Mouse (Mus musculus) thymus, postnatal 14 days (tissue): ENCODE results near the gene Trem3.

ENCODE experiments used
- DNase-seq: peaks from one replicate; pipeline ENCODE4 v3.0.0; 2021

The Trem3 gene

DNA sequence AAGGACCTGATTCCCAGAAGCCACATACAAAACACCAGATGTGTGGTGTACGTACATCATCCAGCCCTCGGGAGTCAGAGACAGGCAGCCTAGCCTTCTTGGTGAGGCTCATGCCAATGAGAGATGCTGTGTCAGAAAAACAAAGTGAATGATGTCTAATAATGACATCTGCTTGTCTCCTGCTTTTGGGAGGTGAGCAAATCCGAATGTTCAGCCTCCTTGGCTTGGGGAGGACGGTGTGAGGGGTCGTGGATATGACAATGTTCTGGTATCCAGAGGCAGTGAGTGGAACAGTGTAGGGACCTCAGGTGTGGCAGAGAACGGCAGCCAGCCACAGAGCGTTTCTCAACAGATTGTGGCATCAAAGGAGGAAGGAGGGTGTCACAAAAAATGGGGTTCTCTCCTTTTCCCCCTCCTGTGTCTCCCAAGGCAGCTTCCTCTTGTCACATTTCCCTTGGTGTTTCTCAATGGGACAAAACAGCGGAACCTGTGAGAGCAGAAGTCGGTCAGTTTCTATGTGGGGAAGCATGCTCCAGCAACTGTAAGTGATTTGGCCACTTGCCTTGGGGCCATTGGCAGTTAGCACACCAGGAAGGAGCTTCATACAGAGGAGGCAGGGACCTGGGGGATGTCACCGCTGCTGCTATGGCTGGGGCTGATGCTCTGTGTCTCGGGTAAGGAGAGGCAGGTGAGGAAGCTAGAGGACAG, at the start of gene Trem3:
TSS of gene Trem3 (plus strand) at position 557 of the 708 bp plus-strand sequence.
- no peak for DNase-seq

DNA sequence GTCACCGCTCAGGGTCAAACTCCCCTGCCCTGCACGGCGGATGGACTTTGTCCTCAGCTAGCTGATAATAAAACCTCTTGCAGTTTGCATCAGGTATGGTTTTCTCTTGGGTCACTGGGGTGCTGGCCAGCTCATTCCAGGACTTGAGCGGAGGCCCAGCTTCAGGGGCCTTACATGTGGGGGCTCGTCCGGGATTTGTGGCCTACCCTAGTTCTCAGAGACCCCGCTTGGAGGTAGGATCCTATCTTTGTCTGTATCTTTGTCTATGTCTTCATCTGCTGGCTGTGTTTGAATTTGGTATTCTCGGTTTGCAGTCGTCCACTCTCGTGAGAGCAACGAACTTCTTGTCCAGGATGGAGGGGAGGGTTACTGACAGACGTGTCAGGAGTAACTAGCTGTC, 44.5 kb upstream of the Trem3 start:
- no peak for DNase-seq

DNA sequence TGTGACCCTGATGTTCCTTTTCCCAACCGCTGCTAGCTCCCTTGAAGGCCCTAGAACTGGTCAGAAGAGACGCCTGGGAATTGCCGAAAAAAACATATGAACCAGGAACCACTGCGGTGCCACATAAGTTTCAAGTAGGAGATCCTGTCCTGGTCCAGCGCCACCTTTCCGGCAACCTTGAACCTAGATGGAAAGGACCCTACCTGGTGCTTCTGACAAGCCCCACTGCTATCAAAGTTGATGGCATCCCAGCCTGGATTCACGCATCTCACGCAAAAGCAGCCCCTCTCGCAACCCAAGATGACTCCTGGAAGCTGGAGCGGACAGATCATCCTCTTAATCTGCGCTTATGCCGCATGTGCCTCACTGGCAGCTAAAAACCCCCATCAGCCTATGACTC, 35.0 kb upstream of the Trem3 start:
- no peak for DNase-seq

DNA sequence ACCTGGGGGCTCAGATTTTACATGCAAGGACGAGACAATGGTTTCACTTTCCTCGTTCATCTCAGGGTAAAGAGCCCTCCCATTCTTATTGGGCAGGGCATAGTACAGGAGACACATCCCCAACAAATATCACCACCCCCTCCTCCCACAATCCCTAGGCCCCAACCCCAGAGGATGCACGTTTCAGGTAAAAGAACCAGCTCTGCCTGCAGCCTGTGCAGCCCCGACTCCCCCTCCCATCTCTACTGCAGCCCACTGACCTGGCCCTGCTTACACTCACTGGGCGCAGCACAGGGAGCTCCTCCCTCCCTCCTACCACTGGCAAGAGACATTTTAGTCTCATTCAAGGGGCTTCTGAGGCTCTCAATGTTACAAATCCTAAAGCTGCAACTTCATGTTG, 34.1 kb upstream of the Trem3 start:
- no peak for DNase-seq

DNA sequence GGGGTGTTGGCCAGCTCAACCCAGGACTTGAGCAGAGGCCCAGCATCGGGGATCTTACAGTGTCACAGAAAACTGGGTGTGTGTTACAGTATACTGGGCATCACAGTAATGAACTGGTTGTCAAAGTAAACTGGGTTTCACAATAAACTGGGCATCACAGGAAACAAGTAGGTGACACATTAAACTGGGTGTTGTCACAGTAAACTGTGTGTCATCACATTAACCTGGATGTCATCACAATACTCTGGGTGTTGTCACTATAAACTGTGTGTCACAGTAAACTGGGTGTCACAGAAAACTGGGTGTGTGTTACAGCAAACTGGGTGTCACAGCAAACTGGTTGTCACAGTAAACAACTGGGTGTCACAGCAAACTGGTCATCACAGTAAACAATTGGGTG, 32.1 kb upstream of the Trem3 start:
- DNase-seq, result no peak

DNA sequence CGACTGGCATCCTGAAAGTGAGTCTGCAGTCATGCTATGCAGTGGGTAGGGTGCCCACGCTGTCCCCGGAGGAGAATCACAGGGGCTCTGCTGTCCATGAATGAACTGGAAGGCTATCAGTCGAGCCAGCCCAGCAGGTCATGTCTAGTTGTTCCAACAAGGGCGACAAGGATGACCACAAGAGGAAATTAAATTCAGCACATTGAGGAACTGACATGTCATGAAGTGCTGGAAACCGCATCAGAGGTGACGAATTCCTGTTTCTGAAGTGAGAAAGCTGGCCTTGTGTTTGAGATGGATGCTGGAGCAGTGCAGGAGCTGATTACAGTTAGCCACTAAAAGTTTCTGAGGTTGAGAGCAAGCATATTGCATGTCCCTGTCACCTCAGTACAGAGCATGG, 16.9 kb upstream of the Trem3 start:
- DNase-seq, result no peak

DNA sequence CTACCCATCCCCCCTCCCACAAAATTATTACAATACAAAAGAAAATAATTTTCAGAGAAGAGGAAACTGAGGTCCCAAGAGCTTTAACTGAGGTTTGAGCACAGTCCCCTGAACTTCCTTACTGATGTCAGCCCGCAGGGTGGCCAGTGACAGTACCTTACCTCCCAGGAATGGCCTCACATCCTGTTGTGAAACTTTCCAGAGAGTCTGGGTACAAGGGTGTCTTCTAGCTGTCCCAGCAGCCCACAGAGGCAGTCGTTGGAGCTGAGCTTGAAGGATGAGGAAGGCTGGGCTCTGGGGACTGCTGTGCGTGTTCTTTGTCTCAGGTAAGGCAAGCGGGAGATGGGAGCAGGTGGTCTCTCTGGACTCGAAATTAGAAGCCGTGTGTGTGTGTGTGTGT, 15.1 kb upstream of the Trem3 start, which contains the start of gene Trem1:
TSS of gene Trem1 (plus strand) at position 251 of the 400 bp plus-strand sequence.
- DNase-seq, result no peak

DNA sequence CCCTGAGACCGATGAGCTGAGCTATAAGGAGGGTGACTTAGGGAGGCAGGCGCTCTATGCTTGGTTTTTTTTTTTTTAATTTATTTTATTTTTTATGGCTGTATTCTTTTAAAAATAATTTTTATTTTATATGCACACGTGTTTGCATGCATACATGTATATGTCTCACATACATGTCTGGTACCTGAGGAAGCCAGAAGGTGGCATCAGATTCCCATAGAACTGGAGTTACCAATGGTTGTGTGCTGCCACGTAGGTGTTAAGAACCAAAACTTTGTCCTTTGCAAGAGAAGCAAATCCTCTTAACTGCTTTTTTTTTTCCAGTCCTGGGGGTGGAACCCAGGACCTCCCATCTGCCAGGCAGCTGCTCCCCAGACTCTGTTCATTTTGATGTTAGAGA, 13.8 kb upstream of the Trem3 start:
- DNase-seq, result no peak

DNA sequence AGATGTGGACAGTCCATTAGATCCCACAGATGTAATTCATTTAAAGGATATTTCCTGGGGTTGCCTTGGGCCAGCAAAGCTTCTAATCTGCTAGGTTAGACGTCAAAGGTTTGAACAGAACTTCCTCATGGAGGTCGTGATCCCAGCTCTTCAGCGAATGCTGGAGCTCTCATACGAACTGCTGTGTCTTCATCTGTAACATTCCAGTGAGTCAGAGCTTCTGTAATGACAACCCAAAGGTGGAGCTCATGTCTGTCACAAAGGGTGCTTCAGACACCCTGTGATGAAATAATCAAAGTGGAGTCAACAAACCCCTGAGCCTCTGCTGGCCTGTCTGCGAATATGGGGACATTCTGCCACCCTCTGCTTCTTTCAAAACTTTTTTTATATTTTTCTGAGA, 13.0 kb upstream of the Trem3 start:
- no peak for DNase-seq

DNA sequence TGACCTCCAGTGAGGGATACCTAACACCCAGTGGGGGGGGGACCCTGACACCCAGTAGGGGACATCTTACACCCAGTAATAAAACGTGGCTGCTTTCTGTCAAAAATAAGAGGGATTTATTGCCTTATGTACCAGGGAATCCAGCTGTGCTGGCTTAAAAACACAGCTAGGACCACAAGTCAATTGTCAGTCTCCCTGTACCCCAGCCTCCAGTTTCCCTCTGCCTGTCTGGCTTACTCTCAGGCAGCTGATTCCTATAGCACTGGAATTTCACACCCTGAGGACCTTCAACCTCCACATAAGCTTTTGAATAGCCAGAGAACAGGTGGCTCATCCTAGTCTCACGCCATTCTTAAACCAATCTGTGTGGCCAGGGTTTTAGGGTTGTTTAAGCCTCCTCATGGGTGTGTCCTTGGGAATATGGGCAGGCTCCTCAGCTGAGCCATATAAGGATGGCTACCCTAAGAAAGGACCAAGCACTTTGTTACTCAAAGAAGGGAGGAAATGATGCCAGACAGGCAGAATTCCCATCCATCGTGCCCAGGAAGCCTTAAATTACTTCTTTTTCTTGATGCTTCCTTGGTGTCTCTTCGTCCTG, 11.7 kb upstream of the Trem3 start:
- no peak for DNase-seq

DNA sequence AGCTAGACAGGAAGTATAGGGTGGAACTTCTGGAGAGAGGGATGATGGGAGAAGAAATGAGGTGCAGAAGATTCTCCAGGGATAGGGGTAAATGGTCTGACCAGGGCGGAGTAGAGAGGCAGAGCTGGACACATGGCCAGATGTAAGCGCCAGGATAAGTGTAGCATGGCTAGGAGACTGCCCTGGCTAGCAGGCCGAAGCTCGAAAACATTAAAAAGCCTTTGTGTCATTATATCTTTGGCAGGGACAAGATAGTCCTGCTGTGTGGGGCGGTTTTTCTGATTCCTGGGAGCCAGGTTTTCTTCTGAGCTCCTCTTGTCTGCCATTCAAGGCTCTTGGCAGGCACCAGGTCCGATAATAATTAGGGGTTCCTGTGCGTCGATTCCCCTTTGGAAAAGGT, 10.0 kb upstream of the Trem3 start:
- no peak for DNase-seq

DNA sequence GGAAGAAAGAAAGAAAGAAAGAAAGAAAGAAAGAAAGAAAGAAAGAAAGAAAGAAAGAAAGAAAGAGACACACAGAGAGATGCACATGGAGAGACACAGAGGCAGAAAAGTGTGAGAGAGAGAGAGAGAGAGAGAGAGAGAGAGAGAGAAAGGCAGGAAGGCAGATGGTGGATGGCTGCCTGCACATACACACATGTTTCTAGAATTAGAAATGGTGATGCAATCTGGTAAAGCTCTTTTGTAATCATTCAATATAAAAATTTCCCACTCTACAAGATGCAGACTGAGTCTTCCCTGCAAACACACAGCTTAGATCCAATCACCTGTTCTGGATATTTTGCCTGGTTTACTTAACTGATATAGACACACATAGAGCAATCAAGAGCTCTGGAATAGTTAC, 1.5 kb downstream of the Trem3 start:
- no peak for DNase-seq

DNA sequence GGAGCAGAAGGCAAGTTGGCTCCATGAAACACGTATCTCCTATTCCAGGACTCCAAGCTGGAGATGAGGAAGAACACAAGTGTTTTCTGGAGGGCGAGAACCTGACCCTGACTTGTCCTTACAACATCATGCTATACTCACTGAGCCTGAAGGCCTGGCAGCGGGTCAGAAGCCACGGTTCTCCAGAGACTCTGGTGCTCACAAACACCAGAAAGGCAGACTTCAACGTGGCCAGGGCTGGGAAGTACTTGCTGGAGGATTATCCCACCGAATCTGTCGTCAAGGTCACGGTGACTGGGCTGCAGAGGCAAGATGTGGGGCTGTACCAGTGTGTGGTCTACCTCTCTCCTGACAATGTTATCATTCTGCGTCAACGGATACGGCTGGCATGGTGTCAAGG, 1.9 kb downstream of the Trem3 start:
- DNase-seq, result no peak

DNA sequence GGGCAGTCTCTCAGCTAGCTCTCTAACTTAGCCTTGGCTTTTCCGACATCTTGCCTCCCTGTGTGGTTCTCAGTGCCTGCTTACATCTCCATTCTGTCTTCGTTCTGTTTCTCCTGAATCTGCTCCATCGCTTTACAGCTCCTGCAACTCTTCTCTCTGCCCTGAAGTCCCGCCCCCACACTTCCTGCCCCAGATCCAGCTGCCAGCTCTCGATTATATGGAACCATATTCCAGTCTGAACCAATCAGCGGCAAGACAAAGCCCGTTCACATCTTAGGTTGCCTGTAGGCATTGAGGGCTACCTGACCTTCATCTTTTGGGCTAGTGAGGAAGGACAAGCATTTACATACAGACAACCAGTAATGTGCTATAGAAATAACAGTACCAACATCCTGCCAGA, 3.1 kb downstream of the Trem3 start:
- no peak for DNase-seq

DNA sequence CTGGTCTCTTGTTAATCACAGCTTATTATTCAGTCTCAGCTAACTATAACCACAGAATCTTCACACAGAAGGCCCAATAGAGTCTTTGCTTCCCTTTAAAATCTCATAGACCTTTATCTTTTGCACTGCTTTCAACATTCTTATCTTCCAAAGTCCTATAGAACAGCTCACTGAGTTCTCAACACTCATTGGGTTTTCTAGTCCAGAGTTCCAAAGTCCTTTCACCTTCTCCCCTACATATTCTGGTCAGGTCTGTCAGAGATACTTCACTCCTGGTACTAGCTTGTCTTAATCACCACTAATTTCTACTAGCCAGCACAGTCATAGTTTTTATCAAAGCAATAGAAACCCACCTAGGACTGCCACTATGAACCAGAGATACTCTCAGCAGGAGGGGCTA, 9.0 kb downstream of the Trem3 start:
- DNase-seq, result no peak

DNA sequence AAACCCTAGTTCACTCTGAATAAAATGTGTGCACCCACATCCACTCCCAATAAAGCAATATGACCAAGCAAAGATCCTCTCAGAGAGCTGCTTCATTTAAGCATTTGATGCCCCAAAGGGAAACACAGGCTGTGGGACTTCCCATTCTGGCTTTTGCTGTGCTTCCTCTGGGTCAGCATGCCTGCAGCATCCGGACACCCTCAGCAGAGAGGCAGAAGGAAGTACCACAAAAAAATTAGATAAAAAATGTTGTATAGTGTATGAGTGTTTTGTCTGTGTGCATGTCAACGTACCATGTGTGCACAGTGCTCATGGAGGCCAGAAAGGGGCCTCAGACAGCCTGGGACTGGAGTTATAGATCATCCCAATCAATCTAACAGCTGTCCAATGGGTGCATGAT, 14.3 kb downstream of the Trem3 start:
- DNase-seq, result no peak

DNA sequence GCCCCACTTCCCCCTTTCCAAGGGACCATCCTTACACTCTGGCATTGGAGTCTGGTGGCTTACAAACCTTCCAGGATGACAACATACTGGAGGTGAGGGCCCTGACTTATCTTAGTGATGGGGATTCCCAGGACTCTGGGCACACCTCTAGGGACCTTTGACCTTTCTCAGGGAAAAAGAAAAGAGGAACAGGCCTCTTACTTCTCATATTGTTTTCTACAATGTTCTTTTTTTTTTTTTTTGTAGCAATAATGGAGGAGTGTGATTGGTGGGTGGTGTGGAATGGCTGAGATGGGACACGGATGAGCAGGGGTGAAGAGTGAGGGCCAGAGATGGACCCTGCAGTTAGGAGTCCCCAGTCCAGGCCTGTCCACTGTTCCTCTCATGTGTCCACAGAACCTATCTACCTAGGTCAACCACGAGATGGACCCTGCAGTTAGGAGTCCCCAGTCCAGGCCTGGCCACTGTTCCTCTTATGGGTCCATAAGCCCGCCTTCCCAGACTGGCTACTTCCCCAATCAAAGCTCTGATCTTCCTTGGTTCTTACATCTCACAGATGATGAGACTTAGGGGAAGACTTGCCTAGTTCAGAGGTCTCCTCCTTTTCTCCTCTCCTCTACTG, 16.3 kb downstream of the Trem3 start, which contains the start of gene Treml4:
TSS of gene Treml4 (plus strand) at position 555 of the 622 bp plus-strand sequence.
- DNase-seq, result no peak

DNA sequence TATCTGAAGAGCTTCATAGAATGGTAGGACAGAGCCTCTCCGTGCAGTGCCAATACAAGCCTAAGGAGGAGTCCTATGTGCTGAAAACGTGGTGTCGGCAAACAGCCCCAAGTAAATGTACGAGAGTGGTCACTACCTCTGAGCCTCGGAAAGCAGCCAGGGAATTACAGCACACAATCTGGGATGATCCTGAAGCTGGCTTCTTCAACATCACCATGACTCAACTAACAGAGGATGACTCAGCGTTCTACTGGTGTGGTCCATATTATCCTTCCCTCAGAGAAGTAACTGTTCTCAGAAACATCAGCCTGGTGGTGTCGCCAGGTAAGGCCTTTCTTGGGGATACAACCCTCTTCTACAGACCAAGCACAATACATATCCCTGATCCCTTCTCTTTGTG, 17.1 kb downstream of the Trem3 start:
- no peak for DNase-seq

DNA sequence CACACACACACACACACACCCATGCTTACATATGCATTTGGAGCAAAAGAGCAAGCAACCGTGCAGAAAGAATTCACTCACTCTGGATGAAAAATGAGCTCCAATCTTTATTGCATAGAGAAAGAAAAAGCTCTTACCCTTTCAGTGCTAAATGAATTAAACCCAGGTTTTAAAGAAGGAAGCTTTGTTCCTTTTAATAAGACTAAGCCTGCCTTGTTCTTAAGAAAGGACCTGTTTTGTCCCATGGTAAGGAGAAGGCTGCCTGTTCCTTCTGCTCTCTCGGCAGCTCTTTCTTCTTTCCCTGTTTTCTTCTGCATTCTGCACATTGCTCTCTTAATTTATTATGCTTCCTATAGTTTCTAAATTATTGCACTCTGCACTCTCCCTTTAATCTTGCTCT, 18.6 kb downstream of the Trem3 start:
- DNase-seq, result no peak

DNA sequence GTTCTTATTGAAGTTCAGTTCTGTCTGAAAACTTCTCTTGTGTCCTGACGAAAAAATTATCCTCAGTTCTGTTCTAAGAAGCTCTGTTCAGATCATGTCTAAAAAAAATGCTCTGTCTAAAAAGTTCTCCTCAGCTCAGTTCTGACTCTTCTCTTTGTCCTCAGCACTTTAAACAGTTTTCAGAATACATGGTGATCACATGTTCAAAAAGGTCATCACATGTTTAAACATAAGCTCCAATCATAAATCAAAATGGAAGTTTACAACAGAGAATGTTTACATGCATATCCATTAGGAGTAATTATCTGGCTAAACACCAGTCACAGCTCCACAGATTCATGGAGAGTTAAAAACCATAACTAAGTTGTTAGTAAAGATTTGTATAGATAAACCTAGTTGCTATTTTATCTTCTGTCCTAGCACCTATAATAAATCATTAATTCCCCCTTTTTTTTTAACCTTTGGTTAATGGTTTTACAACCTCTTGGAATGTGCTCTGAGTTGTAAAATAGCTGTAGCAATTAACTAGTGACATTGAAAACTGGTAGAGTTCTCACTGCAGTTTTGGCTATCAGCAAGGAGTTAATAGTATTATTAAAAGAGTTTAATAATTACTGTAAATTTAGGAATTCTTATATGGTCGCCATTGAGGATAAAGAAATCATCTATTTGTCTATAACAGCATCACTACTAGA, 19.2 kb downstream of the Trem3 start:
- no peak for DNase-seq

DNA sequence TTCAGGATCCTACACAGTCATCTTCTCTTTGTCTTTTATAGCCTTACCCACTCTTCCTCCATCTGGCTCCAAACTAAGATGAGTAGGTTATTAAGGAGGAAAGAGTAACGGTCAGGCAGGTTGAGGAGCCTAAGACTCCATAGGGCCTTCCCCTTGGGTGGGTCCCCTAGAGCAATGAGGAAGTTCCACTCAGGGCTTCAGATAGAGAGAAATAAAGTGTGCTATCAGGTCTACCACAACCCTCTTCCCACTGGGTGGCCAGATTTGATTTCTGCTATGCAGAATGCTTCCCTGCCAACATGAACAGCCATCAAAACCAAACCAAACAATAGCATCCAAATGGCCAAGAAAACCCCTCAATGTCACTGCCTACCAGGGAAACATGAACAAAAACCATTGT, 20.0 kb downstream of the Trem3 start:
- no peak for DNase-seq

DNA sequence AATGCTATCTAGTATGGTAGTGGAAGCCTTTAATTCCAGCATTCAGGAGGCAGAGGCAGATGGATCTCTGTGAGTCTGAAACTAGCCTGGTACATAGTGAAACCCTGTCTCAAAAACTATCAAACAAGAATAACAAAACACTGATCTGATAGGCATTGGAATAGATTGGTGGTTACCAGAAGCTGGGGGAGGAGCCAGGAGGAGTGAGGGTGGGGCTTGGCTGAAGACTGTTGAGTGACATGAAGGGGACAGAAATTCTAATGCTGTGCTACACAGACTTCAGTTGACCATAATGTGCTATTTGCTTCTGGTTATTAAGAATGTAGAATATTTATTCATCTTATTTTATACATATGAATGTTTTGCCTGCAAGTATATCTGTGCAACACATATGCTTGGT, 20.7 kb downstream of the Trem3 start:
- DNase-seq, result no peak

DNA sequence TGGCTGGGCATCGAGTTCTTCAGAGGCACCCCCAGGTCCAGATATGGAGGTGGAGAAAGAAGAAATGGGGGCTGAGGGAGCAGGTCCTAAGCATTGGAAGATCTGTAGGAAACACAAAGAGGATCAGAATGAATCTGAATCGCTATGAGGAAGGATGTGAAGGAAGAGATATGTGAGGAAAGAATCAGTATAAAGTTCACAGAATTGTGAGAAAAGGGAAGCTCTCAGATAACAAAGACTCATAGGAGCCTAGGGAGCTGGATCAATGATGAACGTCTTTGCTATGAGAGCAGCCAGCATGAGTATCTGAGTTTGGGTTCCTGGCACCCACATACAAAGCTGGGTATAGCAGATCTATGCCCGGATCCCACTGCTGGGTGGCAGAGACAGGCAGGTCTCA, 22.3 kb downstream of the Trem3 start:
- no peak for DNase-seq

DNA sequence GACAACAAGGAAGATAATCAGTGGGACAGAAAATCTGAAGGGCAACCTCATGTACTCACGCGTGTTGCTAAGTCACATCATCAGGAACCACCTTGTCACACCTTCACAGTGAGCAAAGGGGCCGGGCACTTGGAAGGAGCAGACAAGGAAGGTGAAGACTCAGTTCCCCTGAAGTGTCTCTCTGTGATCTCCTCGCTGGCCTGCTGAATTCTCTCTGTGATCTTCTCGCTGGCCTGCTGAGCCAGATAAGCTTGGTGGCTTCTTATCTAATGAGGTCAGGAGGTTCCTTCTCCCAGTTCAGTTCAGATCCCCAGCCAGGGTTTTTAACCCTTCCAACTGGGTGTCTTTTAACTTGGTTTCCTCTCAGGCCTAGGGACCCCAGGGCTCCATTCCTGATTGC, 24.6 kb downstream of the Trem3 start:
- DNase-seq, result no peak
